8 mouse cellular contexts compared by ENCODE assay signal in genomic region chr7:62419493-62420360, GRCm38 (mm10). TPM values are rescaled to one million over a fixed set of nuclear protein-coding genes. Genes with fewer than 3 reads are reported as not detected.
A peak's percentile ranks its signal among the peaks of the same experiment; 100 is the strongest.
DNase-seq lines count a peak whose midpoint lies in the region; ATAC-seq and TF ChIP-seq lines count a peak whose summit lies in the region.

Mkrn3 (minus strand) TSS chr7:62420139.

- H3K9me3 ChIP-seq in G1E (replicated peaks): no peaks in the 10 kb centered on the region
- peaks cover 3% of the 10 kb centered on the region; the same call in 1 of the 2 replicates for H3K9me3 ChIP-seq in forebrain, embryonic 16.5 days (ENCODE audit: control insufficient read depth, low read length)
- no peaks in the 10 kb centered on the region for H3K9me3 ChIP-seq in lung, embryonic 15.5 days

- 33% methylated on average over 47 of the region's 49 CpGs for WGBS in forebrain, embryonic 16.5 days
- 22% methylated on average over 49 of the region's 49 CpGs for WGBS in lung, embryonic 15.5 days

- TF ChIP-seq CTCF in G1E (IDR thresholded peaks at IDR 0.05; ENCODE audit: low read depth, low read length): no peak
- TF ChIP-seq CTCF in layer of hippocampus, adult 2 months (conservative IDR thresholded peaks at IDR 0.05): no peak

- peak within 1 kb of the TSS; percentile 71 for H3K4me2 ChIP-seq in forebrain, embryonic 16.5 days (ENCODE audit: low read length)
- H3K4me2 ChIP-seq in lung, embryonic 15.5 days: peak within 1 kb of the TSS; percentile 72

- peak within 1 kb of the TSS; percentile 82 for H3K9ac ChIP-seq in forebrain, embryonic 16.5 days (replicated peaks; ENCODE audit: low read depth, low read length)
- H3K9ac ChIP-seq in lung, embryonic 15.5 days: peak within 1 kb of the TSS; percentile 62

- peak within 1 kb of the TSS; percentile 92 for H3K27ac ChIP-seq in forebrain, embryonic 16.5 days (ENCODE audit: low read length)
- peak within 1 kb of the TSS; percentile 46; the same call in 1 of the 2 replicates for H3K27ac ChIP-seq in layer of hippocampus, adult 2 months
- no peak within 1 kb of the TSS for H3K27ac ChIP-seq in lung, embryonic 15.5 days

- peaks cover 10% of the 10 kb centered on the region for H3K36me3 ChIP-seq in G1E (replicated peaks)
- H3K36me3 ChIP-seq in forebrain, embryonic 16.5 days (ENCODE audit: control insufficient read depth, insufficient read depth): no peaks in the 10 kb centered on the region
- H3K36me3 ChIP-seq in lung, embryonic 15.5 days: no peaks in the 10 kb centered on the region

- peak; percentile 63 for ATAC-seq in G1E (ENCODE audit: extremely low read depth, insufficient number of reproducible peaks, low FRiP score, poor library complexity, severe bottlenecking)
- ATAC-seq in forebrain, embryonic 16.5 days: peak; percentile 95
- ATAC-seq in lung, embryonic 15.5 days (ENCODE audit: borderline replicate concordance, extremely low read depth, low FRiP score, low TSS enrichment): peak; percentile 49; the same call in 1 of the 2 replicates

- H3K4me1 ChIP-seq in G1E (ENCODE audit: insufficient read depth, low read depth, low read length): peaks cover 16% of the 10 kb centered on the region
- H3K4me1 ChIP-seq in forebrain, embryonic 16.5 days (replicated peaks; ENCODE audit: control insufficient read depth, insufficient read depth, low read length): peaks cover 8% of the 10 kb centered on the region; the same call in 1 of the 2 replicates
- peaks cover 9% of the 10 kb centered on the region; the same call in 1 of the 2 replicates for H3K4me1 ChIP-seq in lung, embryonic 15.5 days

- peak; percentile 25 for DNase-seq in G1E (ENCODE audit: low spot score)
- DNase-seq in c-Kit-positive CD71-positive TER-119-negative erythroid progenitor cells, embryonic 14.5 days (ENCODE audit: low read depth): peak; percentile 46
- DNase-seq in heart, postnatal 4 days: peak; percentile 87
- peak; percentile 1 to 18 for DNase-seq in layer of hippocampus, adult 2 months (ENCODE audit: low spot score in 2 of 2)
- DNase-seq in ovary, postnatal 10 days (ENCODE audit: low spot score): peak; percentile 49
- peak; percentile 60 to 71 for DNase-seq in urinary bladder, adult 18-20 months (ENCODE audit: low spot score in 2 of 2)

- no peaks in the 10 kb centered on the region for H3K27me3 ChIP-seq in G1E (ENCODE audit: insufficient read depth, low read length)
- H3K27me3 ChIP-seq in forebrain, embryonic 16.5 days (replicated peaks; ENCODE audit: control insufficient read depth, insufficient read depth, low read length): no peaks in the 10 kb centered on the region
- peaks cover 6% of the 10 kb centered on the region; the same call in 1 of the 2 replicates for H3K27me3 ChIP-seq in lung, embryonic 15.5 days

- H3K4me3 ChIP-seq in G1E (ENCODE audit: low read depth, low read length): peak within 1 kb of the TSS; percentile 97
- H3K4me3 ChIP-seq in forebrain, embryonic 16.5 days (replicated peaks; ENCODE audit: low read length): peak within 1 kb of the TSS; percentile 75
- peak within 1 kb of the TSS; percentile 52 for H3K4me3 ChIP-seq in layer of hippocampus, adult 2 months
- H3K4me3 ChIP-seq in lung, embryonic 15.5 days: peak within 1 kb of the TSS; percentile 64

RNA-seq across cellular contexts. Expression of gene Mkrn3, which starts in this region (rescaled TPM):
- total RNA-seq in G1E (2014; fragmentation: Nextera tagmentation): 1.6 and 6.2 TPM in 2 replicates
- 3.9 and 4.4 TPM in 2 replicates for total RNA-seq in G1E (2017)
- polyA plus RNA-seq in G1E (2012): 1.2 and 1.3 TPM in 2 replicates
- 23.4 and 26.4 TPM in 2 replicates for polyA plus RNA-seq in forebrain, embryonic 16.5 days (2015; fragmentation: Nextera tagmentation; extraction: Ambion mirVana)
- total RNA-seq in heart, postnatal 4 days (2021): 1 to 10 TPM; 1.2 to 1.6 TPM
- total RNA-seq in layer of hippocampus, adult 2 months (2021): under 1 TPM; 0.76 to 0.84 TPM
- 5.0 and 5.1 TPM in 2 replicates for polyA plus RNA-seq in lung, embryonic 15.5 days (2015; fragmentation: Nextera tagmentation; extraction: Ambion mirVana)

Comparison
In these comparisons a context has a peak if more than half of its experiments do, and no peak if none do; other contexts are left out.
1. Peak in DNase-seq, H3K4me3 ChIP-seq and H3K27ac ChIP-seq in layer of hippocampus, adult 2 months; RNA of the gene not detected or under 1 TPM.
2. DNase-seq: peak in every context shown above with its lines; median percentile 87 in heart, postnatal 4 days; 66 in urinary bladder, adult 18-20 months; 49 in ovary, postnatal 10 days; 46 in c-Kit-positive CD71-positive TER-119-negative erythroid progenitor cells, embryonic 14.5 days; 25 in G1E; 10 in layer of hippocampus, adult 2 months.